Mouse (Mus musculus): Measurements from ENCODE around the gene Gm17079. TPM values are rescaled to one million over a fixed set of nuclear protein-coding genes. Genes with fewer than 3 reads are reported as not detected.
A peak's percentile ranks its signal among the peaks of the same experiment; 100 is the strongest.
"Not testable (repeated sequence)": the region's sequence is repeated elsewhere in the genome, so short reads cannot be mapped to it uniquely, and the experiment has no call there.

Gene Gm17079
- not detected in 2 replicates for polyA plus RNA-seq (2012; ENCODE audit: insufficient read depth, low replicate concordance)

DNA sequence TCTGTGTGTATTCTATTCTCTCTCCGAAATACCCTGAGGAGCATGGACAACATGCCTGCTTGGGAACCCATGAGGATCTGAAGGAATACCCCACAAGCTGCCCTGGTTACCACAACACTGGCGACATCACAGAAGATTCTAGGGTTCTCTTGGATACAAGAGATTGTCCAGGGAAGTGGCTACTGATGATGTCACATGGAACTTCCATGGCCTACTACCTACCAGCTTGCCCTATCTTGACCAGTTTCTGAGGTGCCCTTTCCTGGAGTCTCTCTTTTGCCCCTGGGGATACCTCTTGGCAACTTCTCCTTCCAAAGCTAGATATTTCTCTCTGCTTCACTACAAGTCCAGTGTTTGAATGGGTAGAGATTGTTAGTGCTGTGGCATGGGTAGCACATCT lies at the start of gene Gm17079:
TSS of gene Gm17079 (minus strand) at position 101 of the 400 bp plus-strand sequence.
- not testable (repeated sequence) for H3K4me3 ChIP-seq (replicated peaks); H3K36me3 ChIP-seq (replicated peaks; ENCODE audit: low read length); H3K4me1 ChIP-seq; H3K27me3 ChIP-seq (replicated peaks); H3K9me3 ChIP-seq

- Histone ChIP-seq H3K4me3 (replicated peaks) (peak overlapping the region; percentile 62), H3K9me3 (no peaks in the 10 kb centered on the region), H3K36me3 (replicated peaks; ENCODE audit: low read length) (no peaks in the 10 kb centered on the region), H3K27me3 (replicated peaks) (peaks cover 32% of the 10 kb centered on the region), H3K4me1 (peaks cover 5% of the 10 kb centered on the region; the same call in 1 of the 2 replicates)
- no peak for TF ChIP-seq GATA1 (IDR thresholded peaks at IDR 0.05; ENCODE audit: borderline replicate concordance, low read length)
- TF ChIP-seq FLI1 (IDR thresholded peaks at IDR 0.05; ENCODE audit: low read length): no peak
These were observed 45.3 kb upstream of the Gm17079 start for GRCm38 (mm10) chr14:51740347-51741170.

- Histone ChIP-seq H3K9me3 (no peaks in the 10 kb centered on the region), H3K36me3 (replicated peaks; ENCODE audit: low read length) (no peaks in the 10 kb centered on the region), H3K4me3 (replicated peaks) (no peak overlapping the region), H3K4me1 (peaks cover 5% of the 10 kb centered on the region; the same call in 1 of the 2 replicates), H3K27me3 (replicated peaks) (peaks cover 32% of the 10 kb centered on the region)
- TF ChIP-seq FLI1 (IDR thresholded peaks at IDR 0.05; ENCODE audit: low read length) (no peak), GATA1 (IDR thresholded peaks at IDR 0.05; ENCODE audit: borderline replicate concordance, low read length) (no peak)
These were observed 44.1 kb upstream of the Gm17079 start for GRCm38 (mm10) chr14:51739150-51739993.

- Histone ChIP-seq H3K9me3 (no peaks in the 10 kb centered on the region), H3K36me3 (replicated peaks; ENCODE audit: low read length) (no peaks in the 10 kb centered on the region), H3K4me1 (peaks cover 5% of the 10 kb centered on the region; the same call in 1 of the 2 replicates), H3K27me3 (replicated peaks) (peaks cover 32% of the 10 kb centered on the region), H3K4me3 (replicated peaks) (no peak overlapping the region)
- no peak for TF ChIP-seq GATA1 (IDR thresholded peaks at IDR 0.05; ENCODE audit: borderline replicate concordance, low read length)
- no peak for TF ChIP-seq FLI1 (IDR thresholded peaks at IDR 0.05; ENCODE audit: low read length)
These were observed 43.3 kb upstream of the Gm17079 start for GRCm38 (mm10) chr14:51738411-51739149.

GRCm38 (mm10) chr14:51737967-51738366 lies 42.7 kb upstream of the Gm17079 start:
- peaks cover 32% of the 10 kb centered on the region for H3K27me3 ChIP-seq (replicated peaks)
- peaks cover 5% of the 10 kb centered on the region; the same call in 1 of the 2 replicates for H3K4me1 ChIP-seq
- no peak for TF ChIP-seq GATA1 (IDR thresholded peaks at IDR 0.05; ENCODE audit: borderline replicate concordance, low read length)
- no peak for TF ChIP-seq FLI1 (IDR thresholded peaks at IDR 0.05; ENCODE audit: low read length)
- H3K4me3 ChIP-seq (replicated peaks): no peak overlapping the region
- H3K36me3 ChIP-seq (replicated peaks; ENCODE audit: low read length): no peaks in the 10 kb centered on the region
- H3K9me3 ChIP-seq: no peaks in the 10 kb centered on the region

- Histone ChIP-seq H3K36me3 (replicated peaks; ENCODE audit: low read length) (no peaks in the 10 kb centered on the region), H3K27me3 (replicated peaks) (no peaks in the 10 kb centered on the region), H3K4me3 (replicated peaks) (no peak within 1 kb of the TSS), H3K9me3 (no peaks in the 10 kb centered on the region), H3K4me1 (no peaks in the 10 kb centered on the region)
- TF ChIP-seq GATA1 (IDR thresholded peaks at IDR 0.05; ENCODE audit: borderline replicate concordance, low read length): no peak
- no peak for TF ChIP-seq FLI1 (IDR thresholded peaks at IDR 0.05; ENCODE audit: low read length)
These were observed 21.8 kb upstream of the Gm17079 start, which contains the start of gene Gm5800 for GRCm38 (mm10) chr14:51717083-51717482. TSS of gene Gm5800 (minus strand) at chr14:51717183.

DNA sequence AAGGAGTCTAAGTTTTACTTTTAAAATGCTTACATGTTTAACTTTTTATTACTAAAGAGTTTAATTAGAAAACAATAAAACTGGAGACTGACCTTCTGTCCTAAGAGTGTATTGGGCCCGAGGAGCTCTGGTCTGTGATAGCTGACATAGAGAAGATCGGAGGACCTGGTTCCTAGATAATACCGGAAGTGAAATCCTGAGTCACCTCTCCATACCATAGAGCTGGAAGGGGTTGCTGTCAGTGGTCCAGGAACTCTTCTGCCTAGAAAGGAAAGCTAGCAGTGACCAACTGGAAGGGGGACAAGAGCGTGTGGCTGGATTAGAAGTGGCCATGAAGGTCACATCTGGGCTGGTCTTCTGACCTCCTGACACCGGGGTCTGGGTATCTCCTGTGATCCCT lies 18.0 kb downstream of the Gm17079 start:
- Histone ChIP-seq H3K36me3 (replicated peaks; ENCODE audit: low read length) (no peaks in the 10 kb centered on the region), H3K9me3 (no peaks in the 10 kb centered on the region), H3K27me3 (replicated peaks) (no peaks in the 10 kb centered on the region), H3K4me1 (no peaks in the 10 kb centered on the region), H3K4me3 (replicated peaks) (no peak overlapping the region)
- TF ChIP-seq FLI1 (IDR thresholded peaks at IDR 0.05; ENCODE audit: low read length): no peak
- no peak for TF ChIP-seq GATA1 (IDR thresholded peaks at IDR 0.05; ENCODE audit: borderline replicate concordance, low read length)

Other genes starting within 250 kb of the Gm17079 start
- 0.40 TPM in 1 of 2 replicates, not detected in the other for gene Vmn2r89, start 243.6 kb downstream of the Gm17079 start, polyA plus RNA-seq (2012; ENCODE audit: insufficient read depth, low replicate concordance)
- gene Gm5622, start 142.7 kb downstream of the Gm17079 start, polyA plus RNA-seq (2012; ENCODE audit: insufficient read depth, low replicate concordance): not detected in 2 replicates
- gene Gm17175, start 121.4 kb downstream of the Gm17079 start, polyA plus RNA-seq (2012; ENCODE audit: insufficient read depth, low replicate concordance): not detected in 2 replicates
- gene Gm17174, start 103.3 kb downstream of the Gm17079 start, polyA plus RNA-seq (2012; ENCODE audit: insufficient read depth, low replicate concordance): not detected in 2 replicates
- not detected in 2 replicates for gene Gm17078, start 84.2 kb downstream of the Gm17079 start, polyA plus RNA-seq (2012; ENCODE audit: insufficient read depth, low replicate concordance)
- not detected in 2 replicates for gene Gm4181, start 59.8 kb downstream of the Gm17079 start, polyA plus RNA-seq (2012; ENCODE audit: insufficient read depth, low replicate concordance)
- not detected in 2 replicates for gene Gm5800, start 21.7 kb upstream of the Gm17079 start, polyA plus RNA-seq (2012; ENCODE audit: insufficient read depth, low replicate concordance)
- not detected in 2 replicates for gene Ang4, start 78.1 kb upstream of the Gm17079 start, polyA plus RNA-seq (2012; ENCODE audit: insufficient read depth, low replicate concordance)
- gene AY358078, start 104.6 kb upstream of the Gm17079 start, polyA plus RNA-seq (2012; ENCODE audit: insufficient read depth, low replicate concordance): not detected in 2 replicates
- gene Ear6, start 158.2 kb upstream of the Gm17079 start, polyA plus RNA-seq (2012; ENCODE audit: insufficient read depth, low replicate concordance): not detected in 2 replicates
- gene Mettl17, start 189.4 kb upstream of the Gm17079 start, polyA plus RNA-seq (2012; ENCODE audit: insufficient read depth, low replicate concordance): 4.8 and 6.2 TPM in 2 replicates
- 0.89 TPM in 1 of 2 replicates, not detected in the other for gene Slc39a2, start 197.4 kb upstream of the Gm17079 start, polyA plus RNA-seq (2012; ENCODE audit: insufficient read depth, low replicate concordance)
- 0.44 TPM in 1 of 2 replicates, not detected in the other for gene Ndrg2, start 218.7 kb upstream of the Gm17079 start, polyA plus RNA-seq (2012; ENCODE audit: insufficient read depth, low replicate concordance)
- gene Tppp2, start 223.0 kb upstream of the Gm17079 start, polyA plus RNA-seq (2012; ENCODE audit: insufficient read depth, low replicate concordance): not detected in 2 replicates
- gene Rnase13, start 227.3 kb upstream of the Gm17079 start, polyA plus RNA-seq (2012; ENCODE audit: insufficient read depth, low replicate concordance): not detected in 2 replicates